Mouse (Mus musculus) spleen, adult 2 months (tissue): ENCODE measurements around the gene Dusp11. TPM values are rescaled to one million over a fixed set of nuclear protein-coding genes. Genes with fewer than 3 reads are reported as not detected.
A peak's percentile ranks its signal among the peaks of the same experiment; 100 is the strongest.
"Not testable (repeated sequence)": the region's sequence is repeated elsewhere in the genome, so short reads cannot be mapped to it uniquely, and the experiment has no call there.

Experiments
- DNase-seq, 2 experiments: peaks; one replicate each; pipeline versions ENCODE4 v3.0.0 to v3.0.0-alpha.2; 2012 to 2021; ENCODE audit warnings: low spot score in 2 of 2, low read depth in 1 of 2
- H3K27ac ChIP-seq: fragments of 200-500 bp; 2 replicates; pipeline ENCODE4 v1.5.1; 2012; ENCODE audit warnings: low read length, inconsistent platforms; ENCODE audit not compliant: insufficient read depth
- H3K27me3 ChIP-seq: fragments of 200-500 bp; 2 replicates; pipeline ENCODE4 v1.6.1; 2012; ENCODE audit warnings: mild to moderate bottlenecking, moderate library complexity, low read length, inconsistent platforms; ENCODE audit not compliant: control insufficient read depth, insufficient read depth
- H3K36me3 ChIP-seq: fragments of 200-500 bp; 2 replicates; pipeline ENCODE4 v1.6.1; 2012; ENCODE audit warnings: mild to moderate bottlenecking, low read length, inconsistent platforms; ENCODE audit not compliant: control insufficient read depth, insufficient read depth
- H3K4me1 ChIP-seq: fragments of 200-500 bp; 2 replicates; pipeline ENCODE4 v1.6.1; 2011; ENCODE audit warnings: inconsistent platforms; ENCODE audit not compliant: control insufficient read depth, insufficient read depth, insufficient read length
- H3K4me3 ChIP-seq: fragments of 200-500 bp; 2 replicates; pipeline ENCODE4 v1.5.1; 2011; ENCODE audit warnings: mild to moderate bottlenecking, inconsistent platforms; ENCODE audit not compliant: insufficient read depth, insufficient read length; ENCODE audit errors: extremely low read depth
- CTCF ChIP-seq: fragments of 200-500 bp; IDR thresholded peaks from 2 replicates; pipeline ENCODE4 v1.5.1; 2011; ENCODE audit warnings: mild to moderate bottlenecking, inconsistent platforms; ENCODE audit not compliant: insufficient read depth, insufficient read length, insufficient replicate concordance; ENCODE audit errors: extremely low read depth
- POLR2A ChIP-seq: fragments of 200-500 bp; IDR thresholded peaks from 2 replicates; pipeline ENCODE4 v1.6.1; 2011; ENCODE audit warnings: low read depth, low read length, inconsistent platforms
- WGBS: fragments of 180-500 bp; shearing (Covaris S2); methylation state at CpG from one replicate; pipeline ENCODE4 v1.1.7; 2018; 5-methylcytosine and 5-hydroxymethylcytosine counted together
- polyA plus RNA-seq: library from polyadenylated mRNA; depleted of rRNA; stranded (reverse); fragments of >200 nt; gene quantifications from 2 replicates; pipeline ENCODE4 v1.2.3, GENCODE M21; 2012

The Dusp11 gene
- polyA plus RNA-seq, 1 experiment: 21.3 TPM

DNA sequence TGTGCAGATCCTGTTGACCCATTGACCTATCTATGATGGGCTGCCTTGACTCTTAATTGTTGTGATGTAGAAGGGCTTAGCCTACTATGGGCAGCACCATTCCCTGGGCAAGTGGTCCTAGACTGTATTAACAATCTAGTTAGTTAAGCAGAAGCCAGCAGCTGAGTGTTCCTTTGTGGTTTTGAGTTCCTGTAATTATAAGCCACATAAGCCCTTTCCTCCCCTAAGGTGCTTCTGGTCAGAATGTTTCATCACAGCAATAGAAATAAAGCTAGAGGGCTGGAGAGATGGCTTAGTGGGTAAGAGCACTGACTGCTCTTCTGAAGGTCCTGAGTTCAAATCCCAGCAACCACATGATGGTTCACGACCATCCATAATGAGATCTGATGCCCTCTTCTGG lies 37.8 kb downstream of the Dusp11 start:
- H3K36me3 ChIP-seq: peaks cover 28% of the 10 kb centered on the region
- WGBS: 82% methylated on average over 1 of the region's 1 CpGs
- TF ChIP-seq CTCF: no peak
- TF ChIP-seq POLR2A: no peak
- no peaks in the 10 kb centered on the region for H3K4me1 ChIP-seq
- H3K27me3 ChIP-seq: no peaks in the 10 kb centered on the region
- no peak for DNase-seq
- H3K27ac ChIP-seq: no peak overlapping the region
- H3K4me3 ChIP-seq: no peak overlapping the region

GRCm38 (mm10) chr6:85919401-85919800 lies 42.1 kb downstream of the Dusp11 start:
- no peaks in the 10 kb centered on the region for H3K27me3 ChIP-seq
- DNase-seq: no peak
- H3K4me1 ChIP-seq: 0 out of 2 replicates have a peak, but pooled peaks cover 4% of the 10 kb centered on the region
- H3K4me3 ChIP-seq: no peak overlapping the region
- WGBS: 97% methylated on average over 4 of the region's 4 CpGs
- H3K36me3 ChIP-seq: no peaks in the 10 kb centered on the region; the same call in none of the 2 replicates
- no peak overlapping the region for H3K27ac ChIP-seq
- TF ChIP-seq CTCF: no peak
- TF ChIP-seq POLR2A: no peak

GRCm38 (mm10) chr6:85918341-85918740 lies 43.1 kb downstream of the Dusp11 start:
- not testable (repeated sequence) for DNase-seq, H3K4me3 ChIP-seq, H3K27ac ChIP-seq, H3K27me3 ChIP-seq, H3K4me1 ChIP-seq, H3K36me3 ChIP-seq
- 94% methylated on average over 3 of the region's 3 CpGs for WGBS

GRCm38 (mm10) chr6:85916596-85916995 lies 44.9 kb downstream of the Dusp11 start:
- Histone ChIP-seq H3K4me3 (peak overlapping the region; percentile 90; the same call in 1 of the 2 replicates), H3K27me3 (no peaks in the 10 kb centered on the region), H3K4me1 (0 out of 2 replicates have a peak, but pooled peaks cover 4% of the 10 kb centered on the region), H3K36me3 (no peaks in the 10 kb centered on the region), H3K27ac (peak overlapping the region; percentile 64; the same call in 1 of the 2 replicates)
- TF ChIP-seq POLR2A (no peak), CTCF (no peak)
- WGBS: 88% methylated on average over 6 of the region's 6 CpGs
- no peak for DNase-seq

DNA sequence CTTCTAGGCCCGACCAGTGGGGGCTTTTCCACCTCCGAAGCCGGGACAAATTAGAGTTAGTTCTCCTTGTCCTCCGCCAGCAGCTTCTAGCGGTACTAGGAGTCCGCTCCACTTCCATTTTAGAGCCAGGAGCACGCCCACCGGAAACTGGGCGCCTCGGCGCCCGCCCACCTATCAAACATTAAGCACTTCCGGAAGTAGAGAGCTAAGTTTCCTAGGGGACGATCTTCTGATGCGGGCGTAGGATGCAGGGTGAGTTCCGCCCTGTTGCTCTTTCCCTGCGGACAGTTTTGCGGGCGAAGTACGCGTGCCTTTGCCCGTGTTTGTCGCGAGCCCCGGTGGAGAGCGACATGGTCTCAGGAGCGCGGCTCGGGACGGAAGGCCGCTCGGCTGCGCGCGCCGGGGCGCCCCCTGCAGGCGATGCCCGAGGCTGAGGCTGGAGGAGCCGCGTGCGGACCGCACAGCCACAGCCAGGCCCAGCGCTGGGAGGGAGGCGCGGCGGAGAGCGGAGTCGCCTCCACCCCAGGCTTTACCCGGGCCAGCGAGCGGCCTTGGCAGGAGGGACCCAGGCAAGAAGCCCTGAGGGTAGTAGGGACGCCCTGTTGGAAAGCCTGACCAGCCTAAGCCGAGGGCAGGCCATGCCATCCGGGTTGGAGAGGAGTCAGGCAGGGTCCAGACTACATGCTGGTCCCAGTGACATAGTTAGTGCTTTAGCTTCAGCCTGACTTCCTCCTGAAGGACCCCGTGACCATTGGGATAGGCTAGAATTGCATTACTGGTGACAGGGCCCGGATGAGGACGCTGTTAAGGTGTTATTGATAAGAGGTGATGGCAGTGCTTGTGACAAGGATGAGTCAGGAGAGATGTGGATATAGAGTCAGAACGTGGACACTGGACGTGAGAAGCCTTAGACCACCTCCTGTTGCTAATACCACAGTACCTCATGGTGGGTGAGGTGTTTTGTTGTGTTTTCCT lies 45.6 kb downstream of the Dusp11 start, which contains the start of gene Nat8f1:
TSS of gene Nat8f1 (minus strand) at position 149 of the 975 bp plus-strand sequence.
- WGBS: 1% methylated on average over 58 of the region's 61 CpGs
- H3K27ac ChIP-seq: peak within 1 kb of the TSS; percentile 93
- H3K4me1 ChIP-seq, H3K27me3 ChIP-seq, H3K36me3 ChIP-seq: not testable (repeated sequence)
- DNase-seq: peak; percentile 74 to 77
- peak within 1 kb of the TSS; percentile 90 for H3K4me3 ChIP-seq
- TF ChIP-seq CTCF (peak; percentile 16; the same call in 1 of the 2 replicates), POLR2A (peak; percentile 17; the same call in 1 of the 2 replicates)

GRCm38 (mm10) chr6:85915141-85915538 lies 46.3 kb downstream of the Dusp11 start:
- 2% methylated on average over 11 of the region's 11 CpGs for WGBS
- Histone ChIP-seq H3K4me1 (0 out of 2 replicates have a peak, but pooled peaks cover 4% of the 10 kb centered on the region), H3K4me3 (peak overlapping the region; percentile 90), H3K36me3 (no peaks in the 10 kb centered on the region), H3K27me3 (no peaks in the 10 kb centered on the region), H3K27ac (peak overlapping the region; percentile 93)
- TF ChIP-seq POLR2A (no peak), CTCF (no peak)
- DNase-seq: no peak

DNA sequence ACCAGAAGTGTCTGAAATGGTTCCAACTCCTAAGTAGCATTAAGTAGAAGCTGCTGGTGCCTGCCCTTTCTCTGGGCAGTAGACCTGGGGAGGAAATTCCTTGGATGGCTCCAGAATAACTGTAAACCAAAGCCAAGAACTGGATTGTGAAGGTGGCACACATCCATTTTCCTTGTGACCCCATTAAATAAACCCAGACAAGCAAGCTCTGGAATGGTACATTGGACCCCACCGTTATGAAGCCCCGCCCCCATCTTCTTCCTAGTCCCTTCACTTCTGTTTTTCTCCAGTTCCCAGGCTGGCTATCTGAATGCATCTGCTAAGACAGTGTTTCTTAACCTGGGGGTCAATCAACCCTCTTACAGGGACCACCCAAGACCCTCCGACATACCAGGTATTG lies 49.9 kb downstream of the Dusp11 start, which contains the start of gene Tprkb:
TSS of gene Tprkb (plus strand) at position 279 of the 400 bp plus-strand sequence.
- 70% methylated on average over 3 of the region's 3 CpGs for WGBS
- no peak within 1 kb of the TSS for H3K27ac ChIP-seq
- H3K4me3 ChIP-seq: no peak within 1 kb of the TSS
- H3K27me3 ChIP-seq: no peaks in the 10 kb centered on the region
- 0 out of 2 replicates have a peak, but pooled peaks cover 4% of the 10 kb centered on the region for H3K4me1 ChIP-seq
- DNase-seq: no peak
- TF ChIP-seq POLR2A: no peak
- TF ChIP-seq CTCF: no peak
- H3K36me3 ChIP-seq: 0 out of 2 replicates have a peak, but pooled peaks cover 1% of the 10 kb centered on the region
